Mouse (Mus musculus) right cerebral cortex, postnatal 25 days (tissue): ENCODE results near the gene Agbl4.

ENCODE experiments used
- DNase-seq: peaks from one replicate; pipeline ENCODE4 v3.0.0; 2022

Agbl4 gene

DNA sequence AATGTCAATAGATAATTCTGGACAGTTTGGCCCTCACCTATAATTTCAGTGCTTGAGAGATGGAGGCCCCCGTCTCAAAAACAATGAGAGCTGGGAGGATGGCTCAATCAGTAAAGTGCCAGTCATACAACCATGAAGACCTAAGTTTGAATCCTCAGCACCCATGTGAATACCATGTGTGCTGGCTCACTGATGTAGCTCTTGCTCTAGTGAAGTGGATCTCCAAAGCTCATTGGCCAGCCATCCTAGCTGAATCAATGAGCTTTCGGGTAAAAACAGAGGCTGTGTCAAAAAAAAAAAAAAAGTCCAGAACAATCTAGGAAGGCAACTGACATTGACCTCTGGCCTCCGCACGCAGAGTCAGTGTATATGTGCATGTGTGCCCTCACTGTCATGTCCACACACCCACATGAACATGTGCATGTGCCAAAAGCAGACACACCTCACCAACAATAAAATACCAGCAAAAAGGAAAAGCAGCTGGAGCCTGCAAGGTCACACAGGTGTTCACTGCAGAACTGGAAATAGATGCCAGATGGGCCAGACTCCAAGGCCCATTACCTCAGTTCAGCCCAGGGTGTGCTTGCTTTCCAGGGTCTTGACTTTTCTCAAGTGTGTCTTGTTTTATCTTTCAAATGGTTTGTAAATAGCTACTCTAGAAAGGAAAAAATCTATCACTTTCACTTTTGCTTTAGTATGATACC lies 1192.2 kb downstream of the Agbl4 start:
- DNase-seq, result no peak

DNA sequence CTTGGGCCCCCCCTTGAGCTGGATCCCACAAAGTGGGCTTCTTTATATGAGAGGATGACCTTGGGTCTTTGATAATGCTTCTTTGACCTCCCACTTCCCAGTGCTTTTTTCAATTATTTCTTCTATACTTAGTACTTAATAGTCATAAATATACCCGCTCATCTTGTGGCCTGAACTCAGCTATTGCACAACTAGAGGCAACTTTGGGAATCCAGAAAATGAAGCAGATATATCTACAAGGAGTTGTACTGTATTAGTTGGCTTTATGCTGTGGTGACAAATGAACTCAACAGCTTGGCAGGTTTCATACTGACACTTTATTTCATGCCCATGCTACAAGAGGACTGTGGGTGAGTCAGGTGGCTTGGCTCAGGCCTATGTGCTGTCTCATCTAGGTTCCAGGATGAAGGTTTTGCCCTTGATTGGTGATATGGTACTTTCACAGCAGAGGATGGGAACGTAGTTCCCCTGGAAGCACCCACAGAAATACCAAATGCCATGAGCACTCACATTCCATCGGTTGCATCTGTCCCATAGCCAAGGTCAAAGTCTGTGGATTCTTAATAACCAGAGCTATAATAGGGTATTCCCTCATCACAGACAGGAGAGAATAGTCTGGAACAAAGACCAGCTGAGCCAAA lies 1197.3 kb downstream of the Agbl4 start:
- DNase-seq, result no peak

DNA sequence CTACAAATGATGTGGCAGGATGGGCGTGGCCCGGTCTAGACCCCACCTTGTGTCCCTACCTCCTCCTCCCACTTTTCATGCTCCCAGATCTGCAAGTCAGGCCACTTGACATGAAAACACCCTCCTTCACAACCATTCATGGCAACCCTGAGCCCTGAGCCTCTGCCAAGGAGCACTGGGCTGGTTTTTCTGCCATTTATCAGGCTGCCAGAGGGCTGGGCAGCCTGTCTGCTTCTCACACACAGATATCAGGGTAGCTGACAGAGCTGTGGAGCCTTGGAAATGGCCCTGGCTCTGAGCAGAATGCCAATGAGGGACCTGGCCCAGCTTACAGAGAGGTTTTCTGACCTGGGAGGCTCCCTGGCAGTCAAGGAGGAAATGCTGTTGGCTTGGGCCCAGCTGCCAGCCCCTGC lies 1199.8 kb downstream of the Agbl4 start:
- peak; percentile 22 for DNase-seq

DNA sequence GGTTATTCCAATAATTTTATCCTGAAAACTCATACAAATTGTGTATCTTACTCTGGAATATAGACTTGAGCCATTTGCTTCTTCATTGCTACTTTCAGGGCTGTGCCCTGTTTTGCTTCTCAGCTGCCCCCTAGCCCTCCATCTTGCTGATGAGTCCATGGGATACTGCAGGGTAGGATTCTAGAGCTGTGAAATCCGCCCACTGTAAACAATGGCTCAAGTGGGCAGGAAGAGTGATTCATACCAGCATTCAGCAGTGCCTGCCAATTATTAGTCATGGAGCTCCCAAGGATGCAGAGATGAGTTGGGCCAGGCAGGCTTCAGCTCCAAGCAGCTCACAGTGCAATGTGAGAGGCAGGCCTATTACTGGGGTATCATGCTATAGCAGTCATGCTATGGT lies 1200.5 kb downstream of the Agbl4 start:
- peak; percentile 21 for DNase-seq

DNA sequence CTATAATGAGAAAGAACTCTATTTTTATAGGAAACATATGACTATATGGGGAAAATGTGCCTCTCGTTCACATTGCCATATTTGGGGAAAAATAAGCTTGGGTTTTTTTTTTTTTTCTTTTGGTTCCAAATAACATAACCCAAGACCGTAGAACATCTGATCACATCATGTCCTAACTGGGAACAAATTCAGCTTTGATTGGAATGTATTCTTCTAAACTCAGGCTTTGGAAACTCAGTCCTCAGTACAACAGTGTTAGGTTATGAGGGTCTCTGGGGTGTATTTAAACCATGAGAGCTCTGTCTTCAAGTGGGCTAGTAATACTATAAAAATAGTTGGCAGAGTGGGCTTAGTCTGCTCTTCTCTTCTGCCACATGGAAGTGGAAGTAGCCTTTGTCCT lies 1205.7 kb downstream of the Agbl4 start:
- DNase-seq, result no peak

DNA sequence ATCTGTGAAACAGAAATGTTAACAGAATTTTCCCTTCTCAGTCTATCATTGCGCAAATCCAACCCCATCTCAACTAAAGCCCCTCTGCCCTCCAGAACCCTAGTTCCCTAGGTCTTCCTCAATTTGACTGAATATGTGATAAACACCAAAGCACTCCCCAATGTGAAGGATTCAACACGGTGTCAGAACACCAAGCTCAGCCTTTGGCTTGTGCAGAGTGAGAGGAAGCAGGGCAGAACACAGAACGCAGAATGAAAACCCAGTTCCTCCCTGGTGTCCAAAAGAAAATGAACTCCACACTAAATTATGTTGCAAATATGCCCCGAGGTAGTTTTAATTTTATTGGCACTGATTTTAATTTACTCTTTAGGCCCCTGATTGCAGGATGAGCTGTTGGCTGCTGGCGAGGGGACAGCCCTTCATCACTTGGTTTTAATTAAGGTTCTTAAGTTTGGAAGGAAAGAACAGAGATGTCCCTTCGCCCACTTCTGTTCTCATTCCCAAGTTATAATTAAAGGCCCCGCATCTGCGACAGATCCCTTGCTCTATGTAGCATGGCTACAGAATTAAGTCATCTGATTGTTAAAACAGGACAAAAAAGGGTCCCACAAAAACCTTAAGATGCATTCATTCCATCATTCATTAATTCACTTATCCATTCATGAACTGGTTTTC lies 1210.5 kb downstream of the Agbl4 start:
- no peak for DNase-seq

DNA sequence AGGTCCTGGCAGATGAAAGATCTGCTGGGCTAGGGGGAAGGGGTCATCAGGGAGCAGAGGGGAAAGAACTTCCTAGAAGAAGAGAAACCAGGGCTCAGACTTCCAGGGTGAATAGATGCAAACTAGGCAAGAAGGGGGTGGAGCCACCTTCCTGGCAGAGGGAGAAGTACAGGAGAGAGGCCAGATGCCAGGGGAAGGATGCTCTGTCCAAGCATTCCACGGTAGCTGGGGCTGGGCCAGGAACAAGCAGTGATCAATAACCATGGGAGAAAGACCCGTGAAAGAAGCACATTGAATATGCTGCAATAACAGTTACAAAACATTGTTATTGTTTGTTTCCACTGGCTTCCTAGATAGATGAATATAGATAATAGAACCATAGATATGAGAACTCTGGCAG lies 1224.4 kb downstream of the Agbl4 start:
- DNase-seq, result no peak

DNA sequence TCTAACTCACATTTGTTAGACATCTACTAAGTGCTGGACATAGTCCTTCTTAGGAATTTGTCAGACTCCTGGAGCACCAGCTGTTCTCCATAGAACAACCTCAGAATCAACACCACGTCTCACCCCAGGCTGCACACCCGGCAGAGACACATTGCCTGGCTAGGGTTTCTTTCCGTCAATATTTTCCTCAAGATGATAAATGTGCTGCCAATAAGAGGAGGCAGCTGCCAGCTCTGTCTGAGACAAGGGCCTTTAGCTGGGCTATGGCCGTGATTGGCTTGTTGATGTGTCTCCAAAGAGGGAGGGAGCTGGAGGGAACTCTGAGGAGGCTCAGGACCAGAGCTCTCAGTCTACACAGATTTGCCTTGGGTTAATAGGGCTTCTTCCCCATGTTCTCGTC lies 1227.5 kb downstream of the Agbl4 start:
- no peak for DNase-seq

DNA sequence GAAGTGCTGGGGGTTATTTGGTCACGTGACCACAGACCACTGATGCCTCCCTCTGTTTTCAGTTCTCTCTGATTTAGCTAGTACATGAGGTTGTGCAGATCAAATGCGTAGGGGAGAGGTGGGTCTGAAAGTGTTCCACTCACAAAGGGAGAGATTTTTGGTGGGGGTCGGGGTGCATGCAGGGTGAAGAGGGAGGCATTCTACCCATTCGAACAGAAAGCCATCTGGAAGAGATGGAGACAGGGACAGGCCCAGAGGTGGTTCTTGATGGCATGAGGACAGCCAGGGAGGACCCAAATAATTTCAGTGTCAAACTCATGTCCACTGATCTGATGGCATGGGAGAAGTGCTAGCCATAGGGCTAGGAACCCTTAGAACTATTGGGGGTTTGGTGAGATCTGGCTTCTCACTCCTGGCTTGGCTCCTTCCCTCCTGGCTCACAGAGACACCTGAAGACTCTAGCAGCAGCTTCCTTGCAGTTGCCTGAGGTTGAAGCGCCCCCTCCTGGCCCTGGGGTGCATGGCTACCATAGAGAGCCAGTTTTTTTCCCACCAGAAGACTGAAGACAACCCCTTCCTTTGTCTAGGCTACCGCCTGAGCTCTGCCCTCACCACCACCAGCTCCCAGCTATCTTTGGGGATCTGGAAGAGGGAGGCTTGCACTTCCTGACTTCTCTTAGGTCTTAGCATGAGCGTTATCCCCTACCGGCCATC lies 1228.8 kb downstream of the Agbl4 start:
- DNase-seq, result peak; percentile 83

DNA sequence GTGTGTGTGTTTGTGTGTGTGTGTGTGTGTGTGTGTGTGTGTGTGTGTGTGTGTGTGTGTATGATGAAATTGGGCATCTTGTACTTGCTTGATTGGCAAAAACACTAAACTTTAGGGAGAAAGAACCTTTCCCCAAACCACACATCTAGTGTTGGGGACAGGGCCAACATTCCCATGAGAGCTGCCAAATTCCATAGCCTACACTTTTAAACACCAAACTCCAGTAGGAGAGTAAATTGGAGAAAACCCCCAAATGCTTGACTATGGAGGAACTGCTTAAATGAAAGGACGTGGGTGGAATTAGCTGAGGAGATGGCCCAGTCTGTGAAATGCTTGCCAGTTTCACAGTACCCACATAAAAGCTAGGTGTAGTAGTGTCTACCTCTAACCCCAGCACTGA lies 1235.2 kb downstream of the Agbl4 start:
- DNase-seq, result no peak

DNA sequence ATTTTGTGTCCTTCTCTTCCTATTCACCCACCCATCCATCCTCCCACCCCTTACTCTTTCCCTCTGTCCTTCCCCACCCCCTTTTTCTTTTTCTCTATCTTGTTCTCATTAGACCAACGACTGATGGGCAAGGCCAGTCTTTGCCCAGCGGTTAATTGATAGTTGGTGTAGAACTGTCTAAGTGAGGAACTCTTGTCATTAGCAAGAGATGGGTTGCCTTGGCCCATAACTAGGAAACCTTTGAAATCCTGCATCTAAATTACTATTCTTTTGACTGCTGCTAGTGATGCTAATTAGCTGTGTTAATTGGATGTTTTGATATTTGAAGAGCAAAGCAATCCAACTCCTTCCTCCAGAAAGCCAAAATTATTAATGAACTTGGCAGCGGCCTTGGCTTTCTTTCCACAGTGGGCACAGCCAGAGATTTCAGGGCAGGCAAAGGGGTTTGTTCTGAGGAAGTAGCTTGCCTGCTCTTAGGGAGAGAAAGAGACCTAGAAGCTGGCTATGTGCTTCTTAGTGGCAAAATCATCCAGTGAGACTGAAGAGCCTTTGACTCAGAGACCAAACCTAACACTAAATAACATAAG lies 1238.2 kb downstream of the Agbl4 start:
- DNase-seq, result no peak

DNA sequence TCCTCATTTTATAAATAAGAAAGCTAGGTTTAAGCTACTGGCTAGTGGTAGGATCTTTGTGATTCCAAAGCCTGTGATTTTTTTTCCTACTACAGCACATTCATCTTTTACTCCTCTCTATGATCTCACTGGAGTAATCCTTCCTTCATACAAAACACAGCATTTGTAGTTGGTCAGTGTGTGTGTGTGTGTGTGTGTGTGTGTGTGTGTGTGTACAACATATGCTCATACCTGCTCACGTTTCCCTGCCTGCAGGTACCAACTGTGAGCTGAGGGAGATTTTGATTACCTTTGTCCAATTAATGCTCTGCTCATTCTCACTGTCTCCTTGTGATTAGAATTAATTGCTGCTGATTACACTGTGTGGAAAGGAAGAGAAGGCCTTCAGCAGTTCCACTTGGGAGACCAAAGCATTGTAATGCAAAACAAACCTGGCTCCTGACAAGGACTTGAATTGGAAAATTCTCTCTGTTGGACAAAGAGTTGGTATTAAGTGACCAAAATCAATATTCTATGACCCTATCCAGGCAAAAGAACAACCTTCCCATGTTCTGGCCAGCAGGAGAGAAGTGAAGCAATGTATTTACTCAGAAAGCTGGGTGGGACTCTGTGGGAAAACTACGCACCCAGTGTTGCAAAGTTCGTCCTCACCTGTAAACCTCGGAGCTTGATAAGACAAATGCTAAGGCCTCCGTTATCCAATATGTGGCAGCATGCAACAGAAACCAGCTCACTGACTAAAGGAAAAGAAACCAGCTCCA lies 1241.7 kb downstream of the Agbl4 start:
- no peak for DNase-seq

DNA sequence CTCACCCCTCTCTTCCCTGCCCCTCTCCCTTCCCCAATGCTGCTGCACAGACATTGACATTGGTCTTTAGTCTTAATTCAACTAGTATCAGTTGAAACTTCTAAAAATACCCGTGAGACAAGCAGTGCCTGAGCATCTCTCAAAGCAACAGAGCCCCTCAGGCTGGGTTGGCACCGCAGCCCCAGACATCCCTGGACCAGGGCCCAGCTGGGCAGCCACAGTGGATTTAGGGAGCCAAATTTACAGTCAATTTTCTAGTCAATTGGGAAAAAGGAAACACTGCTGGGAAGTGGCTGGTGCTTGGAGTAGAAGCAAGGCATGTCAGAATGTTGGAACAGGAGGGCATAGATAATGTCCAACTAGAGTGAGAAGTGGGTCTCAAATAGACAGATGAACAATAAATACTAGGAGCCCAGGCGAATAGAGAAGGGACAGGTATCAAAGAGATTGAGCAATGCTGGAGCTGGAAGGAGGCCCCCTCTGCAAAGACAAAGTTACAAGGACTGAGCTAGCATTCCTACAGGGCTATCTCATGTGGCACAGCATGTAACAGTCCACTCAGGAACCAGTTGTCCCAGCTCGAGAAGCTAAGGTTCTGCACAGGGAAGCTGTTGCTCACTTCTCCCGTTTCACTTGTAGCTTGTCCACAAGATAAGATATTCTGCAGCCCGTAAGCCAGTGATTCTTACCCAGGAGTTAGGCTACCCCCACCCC lies 1247.8 kb downstream of the Agbl4 start:
- DNase-seq, result no peak

DNA sequence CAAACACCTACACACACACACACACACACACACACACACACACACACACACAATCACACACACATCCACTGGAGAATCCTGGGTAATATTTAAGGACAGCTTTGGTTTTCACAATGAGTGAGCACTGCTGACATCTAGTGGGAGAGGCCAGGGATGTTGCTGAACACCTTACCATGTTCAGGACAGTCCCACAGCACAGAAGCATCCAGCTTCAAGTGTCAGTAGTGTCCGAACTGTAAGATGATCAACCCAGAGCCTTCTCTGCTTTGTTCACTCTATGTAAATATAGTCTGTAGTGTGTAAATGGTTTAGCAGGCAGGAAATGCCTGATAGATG lies 1248.3 kb downstream of the Agbl4 start:
- peak; percentile 28 for DNase-seq

DNA sequence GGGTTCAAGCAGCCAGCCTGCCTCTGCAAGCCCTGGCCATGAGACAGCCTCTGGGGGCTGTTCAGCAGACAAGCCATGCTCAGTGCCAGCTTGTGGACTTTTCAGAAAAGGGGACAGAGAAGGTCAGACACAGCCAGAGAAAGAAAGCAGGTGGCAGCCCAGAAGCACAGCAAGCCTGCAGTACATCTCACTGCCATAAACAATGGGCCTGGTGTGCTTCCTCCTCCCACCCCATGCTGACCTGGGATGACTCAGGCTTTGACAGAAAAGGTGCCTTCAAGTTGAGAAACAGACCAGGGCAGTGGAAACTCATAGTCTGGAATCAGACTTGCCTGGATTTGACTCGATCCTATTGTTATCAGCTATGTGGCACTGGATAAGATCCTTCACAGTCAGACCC lies 1256.0 kb downstream of the Agbl4 start:
- DNase-seq, result no peak

DNA sequence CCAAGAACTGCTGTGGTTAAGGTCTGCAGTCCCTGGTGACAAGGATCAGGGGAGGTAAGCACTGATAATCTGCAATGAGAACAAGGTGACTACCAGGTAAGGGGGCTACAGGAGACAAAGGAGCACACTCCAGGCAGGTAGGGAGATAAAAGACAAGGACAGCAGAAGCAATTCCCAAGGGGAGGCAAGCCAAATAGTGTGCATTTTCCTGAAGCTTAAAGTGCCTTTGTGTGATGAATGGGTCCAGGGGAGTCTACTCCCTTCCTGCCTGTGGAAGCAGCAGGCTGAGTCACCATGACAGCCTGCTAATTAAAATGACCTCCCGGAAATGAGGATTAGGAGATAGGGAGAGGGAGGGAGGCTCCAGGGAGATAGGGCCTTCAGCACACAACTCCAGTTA lies 1266.3 kb downstream of the Agbl4 start:
- no peak for DNase-seq

DNA sequence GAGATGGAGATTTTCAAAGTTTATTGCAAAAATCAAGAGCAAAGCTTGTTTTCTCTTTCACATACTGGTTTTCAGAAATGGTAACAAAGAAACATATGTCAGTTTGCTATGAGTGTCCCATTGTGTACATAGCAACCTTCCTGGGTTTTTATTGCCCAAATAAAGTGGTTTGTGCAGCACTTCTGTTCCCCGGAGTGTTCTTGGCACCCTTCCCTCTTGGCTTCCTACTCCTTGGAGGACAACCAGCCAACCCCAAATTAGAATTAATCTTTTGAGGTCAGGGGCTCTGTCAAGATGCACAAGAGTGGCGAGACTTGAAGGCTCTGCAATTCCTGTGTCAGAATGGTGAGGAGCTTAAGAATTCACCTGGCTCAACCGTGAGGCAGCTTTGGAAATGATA lies 1266.7 kb downstream of the Agbl4 start:
- no peak for DNase-seq

DNA sequence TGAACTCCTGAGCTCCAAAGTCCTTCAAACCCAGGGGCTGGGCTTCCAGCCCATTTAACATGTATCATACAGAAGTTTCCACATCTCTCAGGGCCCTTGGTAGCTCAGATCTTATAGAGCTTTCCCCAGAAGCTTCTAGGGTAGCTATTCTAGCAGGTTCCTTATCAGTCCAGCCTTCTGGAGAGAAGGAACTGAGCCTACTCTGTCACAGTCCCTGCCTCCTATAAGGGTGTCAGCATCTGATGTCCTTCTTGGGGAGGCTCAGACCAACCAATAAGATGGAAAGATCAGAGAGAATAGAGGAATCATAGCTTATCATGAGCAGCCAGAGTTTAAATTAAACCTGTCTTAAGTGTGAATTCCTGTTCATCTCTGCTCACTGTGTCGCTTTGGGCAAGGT lies 1269.3 kb downstream of the Agbl4 start:
- no peak for DNase-seq

DNA sequence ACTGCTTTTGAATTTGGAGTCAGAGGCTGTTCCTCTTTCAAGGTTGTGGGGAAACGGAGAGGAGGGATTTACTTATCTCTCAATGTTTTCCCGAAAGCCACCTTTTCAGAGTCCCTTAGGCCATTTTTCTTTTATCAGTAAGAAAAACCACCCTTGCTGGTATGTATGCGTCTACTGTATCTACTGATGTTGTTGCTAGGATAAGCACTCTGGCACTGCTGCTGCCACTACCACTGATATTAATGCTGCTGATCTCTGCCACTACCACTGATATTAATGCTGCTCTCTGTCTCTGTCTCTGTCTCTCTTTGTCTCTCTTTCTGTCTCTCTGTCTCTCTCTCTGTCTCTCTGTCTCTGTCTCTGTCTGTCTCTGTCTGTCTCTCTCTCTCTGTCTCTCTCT lies 1271.9 kb downstream of the Agbl4 start:
- no peak for DNase-seq

DNA sequence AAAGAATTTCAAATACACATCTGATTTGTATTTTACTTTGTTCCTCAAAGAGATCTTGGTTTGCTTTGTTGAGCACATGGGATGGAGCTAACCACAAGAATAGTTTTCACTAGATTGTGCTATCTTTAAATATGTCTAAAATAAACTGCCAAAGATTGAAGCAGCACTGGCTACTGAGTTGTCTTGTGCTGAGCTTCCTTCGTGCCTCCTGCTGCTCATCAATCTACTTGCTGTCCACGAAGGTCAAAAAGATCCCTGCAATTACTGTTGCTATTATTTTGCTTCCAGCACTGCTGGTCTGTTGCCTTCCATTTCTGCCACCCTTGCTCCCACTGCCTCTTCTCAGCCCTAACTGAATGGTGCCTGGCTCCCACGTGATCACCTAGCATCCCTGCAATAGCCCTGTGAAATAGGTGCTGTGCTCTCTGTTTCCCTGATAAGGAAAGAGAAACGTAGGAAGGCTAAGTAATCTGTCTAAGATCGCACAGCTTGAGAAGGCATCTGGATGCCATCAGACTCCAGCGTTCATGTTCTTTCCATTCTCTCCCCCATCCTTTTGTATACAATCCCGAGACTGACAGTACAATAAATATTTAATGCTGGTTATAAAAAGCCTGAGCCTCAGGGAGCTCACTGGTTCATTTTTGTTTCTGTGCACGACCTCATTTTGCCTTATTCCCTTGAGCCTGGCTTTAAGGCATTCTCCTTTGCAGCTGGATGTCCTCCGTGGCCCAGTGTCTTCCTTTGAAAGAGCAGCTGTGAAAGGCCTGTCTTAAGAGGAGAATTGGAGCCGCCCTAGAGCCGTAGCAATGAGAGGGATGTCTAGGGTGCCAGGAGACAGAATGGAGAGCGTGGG lies 1273.3 kb downstream of the Agbl4 start:
- DNase-seq, result peak; percentile 5

DNA sequence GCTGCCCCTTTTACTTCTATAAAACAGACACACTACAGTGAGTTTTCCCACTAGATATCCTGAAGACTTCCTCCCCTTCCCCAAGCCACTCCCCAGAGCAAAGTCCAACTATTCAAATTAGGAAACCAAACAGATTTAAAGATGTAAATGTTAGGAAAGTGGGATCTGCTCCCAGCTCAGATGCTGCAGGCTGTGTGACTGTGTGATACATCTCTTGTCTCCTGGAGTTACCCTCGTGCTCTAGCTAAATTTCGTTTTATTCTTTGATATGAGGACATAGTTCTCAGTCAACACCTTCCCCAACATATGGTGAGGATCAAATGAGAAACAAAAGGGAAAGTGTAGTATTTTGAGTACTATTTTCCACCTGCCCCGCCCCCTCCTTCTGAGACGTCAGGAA lies 1274.0 kb downstream of the Agbl4 start:
- no peak for DNase-seq
